Mouse (Mus musculus) spleen, adult 2 months (tissue): ENCODE results near the gene Vax2.

Experiments used
- CTCF ChIP-seq: fragments of 200-500 bp; IDR thresholded peaks from 2 replicates; pipeline ENCODE4 v1.5.1; 2011; ENCODE audit warnings: mild to moderate bottlenecking, inconsistent platforms; ENCODE audit not compliant: insufficient read depth, insufficient read length, insufficient replicate concordance; ENCODE audit errors: extremely low read depth
- POLR2A ChIP-seq: fragments of 200-500 bp; IDR thresholded peaks from 2 replicates; pipeline ENCODE4 v1.6.1; 2011; ENCODE audit warnings: low read depth, low read length, inconsistent platforms

- TF ChIP-seq CTCF (no peak), POLR2A (no peak)
These were observed 10.1 kb upstream of the Vax2 start for GRCm38 (mm10) chr6:83701001-83701400.
